In the genomic region with DNA sequence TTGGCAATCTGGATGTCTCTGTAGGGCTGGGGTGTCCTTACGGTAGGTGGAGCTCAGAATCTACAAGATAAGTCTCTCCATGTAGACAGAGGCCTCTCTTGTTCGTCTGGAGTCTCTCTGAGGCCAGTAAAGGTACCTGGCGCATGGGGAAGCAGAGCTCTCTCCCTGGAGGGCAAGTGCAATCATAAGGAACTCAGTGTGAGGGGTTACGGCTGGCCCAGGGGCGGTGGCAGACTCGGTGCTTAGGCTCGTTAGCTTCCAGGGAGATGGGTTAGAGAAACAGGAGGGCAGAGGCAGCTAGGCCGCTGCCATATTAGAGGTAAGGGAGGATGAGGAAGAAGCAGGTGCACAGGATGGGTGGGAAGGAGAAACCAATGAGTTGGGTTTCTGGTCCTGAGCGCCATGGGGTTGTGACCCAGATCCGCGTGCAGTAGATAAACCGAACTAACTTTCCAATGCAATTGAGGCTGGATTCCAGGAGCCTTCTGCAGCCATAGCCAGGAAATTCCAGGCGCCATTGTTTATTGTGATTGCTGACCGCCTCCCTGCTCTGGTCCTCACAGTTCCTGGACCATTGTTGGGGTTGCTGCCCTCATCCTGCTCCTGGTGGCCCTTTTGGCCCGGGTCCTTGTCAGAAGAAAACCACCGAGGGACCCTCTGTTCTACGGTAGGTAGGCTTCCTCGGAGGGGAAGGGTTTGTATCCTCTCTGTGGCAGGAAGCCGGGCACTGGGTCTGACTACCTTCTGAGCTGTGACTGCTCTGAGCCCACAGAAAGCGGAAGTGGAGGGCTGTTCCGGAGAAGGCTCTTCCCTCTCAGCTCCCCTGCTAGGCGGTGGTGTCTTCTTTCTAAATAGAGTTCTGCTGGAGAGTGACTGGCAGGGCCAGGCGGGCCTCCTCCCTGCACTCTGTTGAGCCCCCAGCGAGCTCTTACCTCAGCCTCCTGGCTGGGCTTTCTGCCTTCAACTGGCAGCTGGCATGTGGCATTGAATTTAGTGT, we compare ENCODE assay signal across 9 mouse cellular contexts. TPM values are rescaled to one million over a fixed set of nuclear protein-coding genes. Genes with fewer than 3 reads are reported as not detected.
DNase-seq lines count a peak whose midpoint lies in the region; ATAC-seq and TF ChIP-seq lines count a peak whose summit lies in the region.
"Had no signal": no experiment of that assay in that cellular context is flagged by ENCODE, and none has a peak within 500 bp of the region (broad histone marks: within the 10 kb centered on the region; RNA-seq: fewer than 3 reads in every experiment).

No protein-coding gene starts in this region.

- WGBS in kidney, embryonic 14.5 days: 76% methylated on average over 24 of the region's 24 CpGs
- 76% methylated on average over 24 of the region's 24 CpGs for WGBS in embryonic facial prominence, embryonic 13.5 days
- WGBS in intestine, postnatal 0 days: 70% methylated on average over 24 of the region's 24 CpGs

- H3K27ac ChIP-seq in kidney, embryonic 14.5 days (ENCODE audit: low read depth, low read length): 0 out of 2 replicates have a peak overlapping the region, but pooled peaks have one; percentile 17
- peak overlapping the region; percentile 7; the same call in 1 of the 2 replicates for H3K27ac ChIP-seq in embryonic facial prominence, embryonic 13.5 days
- H3K27ac ChIP-seq in intestine, postnatal 0 days (ENCODE audit: low read depth, low read length): no peak overlapping the region

- DNase-seq in kidney, adult 8-10 months: no peak
- DNase-seq in lung, postnatal 4 days: peak; percentile 68 to 77
- DNase-seq in left cerebral cortex, adult 11 months (ENCODE audit: low spot score): no peak
- DNase-seq in cerebellum, adult 11 months: no peak

- H3K4me1 ChIP-seq in kidney, embryonic 14.5 days (ENCODE audit: control insufficient read depth, insufficient read depth, low read length): peaks cover 3% of the 10 kb centered on the region; the same call in 1 of the 2 replicates
- peaks cover 11% of the 10 kb centered on the region for H3K4me1 ChIP-seq in embryonic facial prominence, embryonic 13.5 days
- no peaks in the 10 kb centered on the region for H3K4me1 ChIP-seq in intestine, postnatal 0 days (replicated peaks; ENCODE audit: control insufficient read depth, insufficient read depth, low read length)

- peaks cover 5% of the 10 kb centered on the region; the same call in 1 of the 2 replicates for H3K27me3 ChIP-seq in kidney, embryonic 14.5 days (ENCODE audit: control insufficient read depth, insufficient read depth, low read length)
- peaks cover 49% of the 10 kb centered on the region for H3K27me3 ChIP-seq in embryonic facial prominence, embryonic 13.5 days
- H3K27me3 ChIP-seq in intestine, postnatal 0 days (replicated peaks; ENCODE audit: control insufficient read depth, insufficient read depth, low read length): peaks cover 15% of the 10 kb centered on the region

- no peaks in the 10 kb centered on the region for H3K36me3 ChIP-seq in kidney, embryonic 14.5 days (ENCODE audit: control insufficient read depth, insufficient read depth, low read length)
- no peaks in the 10 kb centered on the region for H3K36me3 ChIP-seq in embryonic facial prominence, embryonic 13.5 days
- H3K36me3 ChIP-seq in intestine, postnatal 0 days (ENCODE audit: control insufficient read depth, insufficient read depth): no peaks in the 10 kb centered on the region

- TF ChIP-seq CTCF in intestine, postnatal 0 days (IDR thresholded peaks at IDR 0.05; ENCODE audit: low read depth): no peak

- H3K4me2 ChIP-seq in kidney, embryonic 14.5 days (replicated peaks; ENCODE audit: low read depth, low read length): no peak overlapping the region
- H3K4me2 ChIP-seq in embryonic facial prominence, embryonic 13.5 days: no peak overlapping the region
- 0 out of 2 replicates have a peak overlapping the region, but pooled peaks have one; percentile 3 for H3K4me2 ChIP-seq in intestine, postnatal 0 days (replicated peaks; ENCODE audit: low read depth)

- ATAC-seq in kidney, embryonic 14.5 days (ENCODE audit: low FRiP score, low TSS enrichment): no peak
- no peak for ATAC-seq in embryonic facial prominence, embryonic 13.5 days (ENCODE audit: insufficient number of reproducible peaks, insufficient read depth, low FRiP score, low TSS enrichment, low read depth)
- ATAC-seq in intestine, postnatal 0 days: no peak
- ATAC-seq in erythroblast, adult 5-6 weeks (replicated peaks; ENCODE audit: low FRiP score, poor library complexity, severe bottlenecking): no peak

- H3K9me3 ChIP-seq in kidney, embryonic 14.5 days (ENCODE audit: control insufficient read depth, low read length): no peaks in the 10 kb centered on the region
- H3K9me3 ChIP-seq in embryonic facial prominence, embryonic 13.5 days: no peaks in the 10 kb centered on the region
- no peaks in the 10 kb centered on the region for H3K9me3 ChIP-seq in intestine, postnatal 0 days (ENCODE audit: control insufficient read depth)

- H3K4me3 ChIP-seq in kidney, embryonic 14.5 days (ENCODE audit: low read length): no peak overlapping the region
- H3K4me3 ChIP-seq in embryonic facial prominence, embryonic 13.5 days: no peak overlapping the region
- no peak overlapping the region for H3K4me3 ChIP-seq in intestine, postnatal 0 days (ENCODE audit: low read depth, low read length)

- H3K9ac ChIP-seq in kidney, embryonic 14.5 days (ENCODE audit: low read depth, low read length): no peak overlapping the region
- H3K9ac ChIP-seq in embryonic facial prominence, embryonic 13.5 days: no peak overlapping the region
- H3K9ac ChIP-seq in intestine, postnatal 0 days (ENCODE audit: low read depth, low read length): no peak overlapping the region

RNA-seq across cellular contexts. Expression of a gene that starts 4.1 kb away (rescaled TPM):
- 12.0 and 16.0 TPM in 2 replicates for polyA plus RNA-seq in kidney, embryonic 14.5 days (2014; fragmentation: Nextera tagmentation; extraction: Ambion mirVana)
- 11.3 and 12.4 TPM in 2 replicates for polyA plus RNA-seq in embryonic facial prominence, embryonic 13.5 days (2015; fragmentation: Nextera tagmentation; extraction: Ambion mirVana)
- polyA plus RNA-seq in intestine, postnatal 0 days (2015; fragmentation: Nextera tagmentation; extraction: Ambion mirVana): 16.5 and 17.8 TPM in 2 replicates
- total RNA-seq in erythroblast, adult 5-6 weeks (2015; ENCODE audit: low replicate concordance): 35.3 and 48.8 TPM in 2 replicates
- 37.1 and 44.6 TPM in 2 replicates for total RNA-seq in erythroblast, adult 5-6 weeks (2017; ENCODE audit: low replicate concordance)

RNA-seq across cellular contexts. Expression of a gene that starts 7.3 kb away (rescaled TPM):
- polyA plus RNA-seq in kidney, embryonic 14.5 days (2014; fragmentation: Nextera tagmentation; extraction: Ambion mirVana): not detected in 2 replicates
- not detected in 2 replicates for polyA plus RNA-seq in embryonic facial prominence, embryonic 13.5 days (2015; fragmentation: Nextera tagmentation; extraction: Ambion mirVana)
- not detected in 2 replicates for polyA plus RNA-seq in intestine, postnatal 0 days (2015; fragmentation: Nextera tagmentation; extraction: Ambion mirVana)
- total RNA-seq in erythroblast, adult 5-6 weeks (2015; ENCODE audit: low replicate concordance): not detected in 2 replicates
- not detected in 2 replicates for total RNA-seq in erythroblast, adult 5-6 weeks (2017; ENCODE audit: low replicate concordance)
- polyA plus RNA-seq: large intestine, adult 2 months had no signal

RNA-seq across cellular contexts. Expression of a gene that starts 33.7 kb away (rescaled TPM):
- 54.7 and 88.8 TPM in 2 replicates for polyA plus RNA-seq in kidney, embryonic 14.5 days (2014; fragmentation: Nextera tagmentation; extraction: Ambion mirVana)
- 53.2 and 56.6 TPM in 2 replicates for polyA plus RNA-seq in embryonic facial prominence, embryonic 13.5 days (2015; fragmentation: Nextera tagmentation; extraction: Ambion mirVana)
- polyA plus RNA-seq in intestine, postnatal 0 days (2015; fragmentation: Nextera tagmentation; extraction: Ambion mirVana): 41.0 and 42.7 TPM in 2 replicates
- total RNA-seq in erythroblast, adult 5-6 weeks (2015; ENCODE audit: low replicate concordance): 12.7 and 16.9 TPM in 2 replicates
- 23.1 and 39.8 TPM in 2 replicates for total RNA-seq in erythroblast, adult 5-6 weeks (2017; ENCODE audit: low replicate concordance)

Comparison
In these comparisons a context has a peak if more than half of its experiments do, and no peak if none do; other contexts are left out.
1. DNase-seq: peak in lung, postnatal 4 days (2 of 2); none in kidney, adult 8-10 months (0 of 2), left cerebral cortex, adult 11 months (single experiment) and cerebellum, adult 11 months (single experiment).